Mouse (Mus musculus) lung, postnatal 0 days (tissue): Measurements from ENCODE around the gene Klk1b3. TPM values are rescaled to one million over a fixed set of nuclear protein-coding genes. Genes with fewer than 3 reads are reported as not detected.
"Not testable (repeated sequence)": the region's sequence is repeated elsewhere in the genome, so short reads cannot be mapped to it uniquely, and the experiment has no call there.

Experiments
- ATAC-seq: fragments of 200-750 bp; cut with Nextera tagmentation; 2 replicates; pipeline ENCODE4 v1.8.0; 2017; ENCODE audit warnings: moderate library complexity
- DNase-seq: peaks from one replicate; pipeline ENCODE4 v3.0.0-alpha.2; 2016; ENCODE audit warnings: low spot score
- H3K27ac ChIP-seq: fragments of 300-500 bp; sonication (generic); 2 replicates; pipeline ENCODE4 v1.5.1; 2014; ENCODE audit warnings: antibody characterized with exemption, mild to moderate bottlenecking, low read length, mixed read lengths
- H3K27me3 ChIP-seq: fragments of 300-500 bp; sonication (generic); replicated peaks from 2 replicates; pipeline ENCODE4 v1.6.1; 2014; ENCODE audit warnings: low read length, mixed read lengths; ENCODE audit not compliant: insufficient read depth
- H3K36me3 ChIP-seq: fragments of 300-500 bp; sonication (generic); 2 replicates; pipeline ENCODE4 v1.6.1; 2014; ENCODE audit warnings: low read length, mixed read lengths; ENCODE audit not compliant: insufficient read depth
- H3K4me1 ChIP-seq: fragments of 300-500 bp; sonication (generic); 2 replicates; pipeline ENCODE4 v1.6.1; 2014; ENCODE audit warnings: antibody characterized with exemption, low read depth, low read length, mixed read lengths; ENCODE audit not compliant: insufficient read depth
- H3K4me2 ChIP-seq: fragments of 300-500 bp; sonication (generic); replicated peaks from 2 replicates; pipeline ENCODE4 v1.6.1; 2014; ENCODE audit warnings: low read depth, mild to moderate bottlenecking, low read length, moderate library complexity, mixed read lengths
- H3K4me3 ChIP-seq: fragments of 300-500 bp; sonication (generic); 2 replicates; pipeline ENCODE4 v1.5.1; 2014; ENCODE audit warnings: low read depth, low read length
- H3K9ac ChIP-seq: fragments of 300-500 bp; sonication (generic); replicated peaks from 2 replicates; pipeline ENCODE4 v1.6.1; 2014; ENCODE audit warnings: low read depth, mild to moderate bottlenecking
- H3K9me3 ChIP-seq: fragments of 300-500 bp; sonication (generic); 2 replicates; pipeline ENCODE4 v1.6.1; 2016; ENCODE audit warnings: low read length, mixed read lengths
- CTCF ChIP-seq: IDR thresholded peaks from 2 replicates; pipeline ENCODE4 v1.5.1; 2016; ENCODE audit warnings: antibody characterized with exemption, mild to moderate bottlenecking
- EP300 ChIP-seq: IDR thresholded peaks from 2 replicates; pipeline ENCODE4 v1.6.1; 2016; ENCODE audit warnings: antibody characterized with exemption, mild to moderate bottlenecking, control low read depth
- WGBS: fragments of 180-500 bp; shearing (Covaris S2); extraction: QIAGEN DNeasy Blood & Tissue Kit; methylation state at CpG from one replicate; pipeline ENCODE4 v1.1.7; 2014; 5-methylcytosine and 5-hydroxymethylcytosine counted together
- polyA plus RNA-seq: library from polyadenylated mRNA; unstranded; fragments of >200 nt; fragmentation: Nextera tagmentation; extraction: Ambion mirVana; gene quantifications from 2 replicates; pipeline ENCODE4 v1.2.1, GENCODE M21; 2015

The Klk1b3 gene
- polyA plus RNA-seq, 1 experiment from 2014 or later, result not detected

DNA sequence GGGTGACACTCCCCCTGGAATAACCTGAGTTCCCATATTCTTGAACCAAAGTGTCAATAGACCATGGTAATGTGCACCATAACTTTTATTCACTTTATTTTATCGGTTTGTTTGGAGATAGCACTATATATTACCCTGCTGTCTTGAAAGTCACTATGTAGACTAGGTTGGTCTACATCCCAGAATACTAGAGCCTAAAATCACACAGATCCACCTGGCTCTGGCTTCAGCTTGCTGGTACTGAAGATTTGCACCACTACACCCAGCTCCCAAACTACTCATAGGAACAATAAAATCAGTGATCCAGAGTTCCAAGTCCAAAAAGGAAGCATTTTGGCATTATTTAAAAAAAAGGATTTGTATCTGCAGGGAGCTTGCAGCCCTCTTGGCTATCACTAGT lies 17.7 kb downstream of the Klk1b3 start, which contains the start of gene Klk1b5:
Gene Klk1b5 (plus strand): TSS at position 301 of the 400 bp plus-strand sequence.
- Histone ChIP-seq H3K27ac (no peak within 1 kb of the TSS), H3K4me3 (no peak within 1 kb of the TSS), H3K4me1 (no peaks in the 10 kb centered on the region), H3K27me3 (no peaks in the 10 kb centered on the region), H3K4me2 (no peak within 1 kb of the TSS), H3K36me3 (no peaks in the 10 kb centered on the region), H3K9ac (no peak within 1 kb of the TSS), H3K9me3 (no peaks in the 10 kb centered on the region)
- TF ChIP-seq CTCF, result no peak
- no peak for TF ChIP-seq EP300
- ATAC-seq, result no peak
- DNase-seq, result no peak
- WGBS, result 76% methylated on average over 1 of the region's 1 CpGs

- not testable (repeated sequence) for ATAC-seq, H3K4me2 ChIP-seq, H3K36me3 ChIP-seq, H3K4me1 ChIP-seq, DNase-seq, H3K27me3 ChIP-seq, H3K27ac ChIP-seq, H3K4me3 ChIP-seq, H3K9ac ChIP-seq, H3K9me3 ChIP-seq
- WGBS, result 56% methylated on average over 8 of the region's 10 CpGs
Measured at GRCm38 (mm10) chr7:44221601-44222000, 23.6 kb downstream of the Klk1b3 start.

DNA sequence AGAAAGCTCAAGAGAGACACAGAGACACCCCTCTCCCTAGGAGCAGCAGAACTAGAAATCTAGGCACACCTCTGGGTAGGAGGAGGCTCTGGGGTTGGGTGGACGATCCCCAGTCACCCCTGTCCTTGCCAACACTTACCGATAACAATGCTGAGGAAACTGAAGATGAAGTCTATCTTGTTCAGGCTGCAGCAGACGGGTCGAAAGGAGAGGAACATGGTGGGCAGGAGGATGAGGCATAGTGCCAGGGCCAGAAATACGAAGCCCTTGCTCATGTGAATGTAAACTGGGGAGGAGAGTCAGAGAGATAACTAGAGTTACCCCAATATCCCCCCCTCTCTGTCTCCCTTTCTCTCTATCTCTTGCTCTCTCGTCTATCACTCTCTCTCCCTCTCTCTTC lies 24.3 kb downstream of the Klk1b3 start:
- H3K36me3 ChIP-seq, H3K9ac ChIP-seq, H3K27ac ChIP-seq, ATAC-seq, H3K4me1 ChIP-seq, DNase-seq, H3K4me3 ChIP-seq, H3K27me3 ChIP-seq, H3K4me2 ChIP-seq, H3K9me3 ChIP-seq: not testable (repeated sequence)
- WGBS, result 53% methylated on average over 6 of the region's 6 CpGs

- no peaks in the 10 kb centered on the region for H3K4me1 ChIP-seq
- no peak within 1 kb of the TSS for H3K9ac ChIP-seq
- no peaks in the 10 kb centered on the region for H3K27me3 ChIP-seq
- 40% methylated on average over 1 of the region's 1 CpGs for WGBS
- H3K27ac ChIP-seq, result no peak within 1 kb of the TSS
- H3K9me3 ChIP-seq, result no peaks in the 10 kb centered on the region
- TF ChIP-seq EP300 (no peak), CTCF (no peak)
- ATAC-seq, result no peak
- H3K4me3 ChIP-seq, result no peak within 1 kb of the TSS
- H3K36me3 ChIP-seq, result no peaks in the 10 kb centered on the region
- DNase-seq, result no peak
- H3K4me2 ChIP-seq, result no peak within 1 kb of the TSS
Measured at GRCm38 (mm10) chr7:44225076-44225475, 27.1 kb downstream of the Klk1b3 start, which contains the start of gene Klk1. TSS of gene Klk1 (plus strand) at chr7:44225360.

DNA sequence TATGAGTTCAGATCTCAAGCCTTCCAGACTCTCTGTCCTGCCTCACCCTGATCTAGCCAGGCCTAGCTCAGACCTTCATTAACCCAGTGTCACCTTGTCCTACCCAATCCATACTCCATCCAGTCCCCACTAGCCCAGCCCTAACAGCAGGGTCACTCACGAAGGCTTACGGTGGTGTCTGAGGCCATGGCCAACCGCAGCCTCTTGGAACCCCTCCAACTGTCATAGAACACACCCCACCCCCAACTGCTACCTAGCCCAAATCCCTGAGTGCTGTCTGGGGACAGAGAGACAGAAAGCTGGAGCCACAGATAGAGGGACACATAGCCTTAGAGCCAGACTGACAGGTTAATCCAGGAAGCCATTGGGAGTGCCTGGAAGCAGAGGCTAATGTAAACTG lies 37.9 kb downstream of the Klk1b3 start, which contains the start of gene Gm36864:
Gene Gm36864 (plus strand): TSS at position 269 of the 400 bp plus-strand sequence.
- TF ChIP-seq CTCF (no peak), EP300 (no peak)
- Histone ChIP-seq H3K27me3 (no peaks in the 10 kb centered on the region), H3K4me3 (no peak within 1 kb of the TSS), H3K9me3 (no peaks in the 10 kb centered on the region), H3K27ac (no peak within 1 kb of the TSS), H3K4me1 (no peaks in the 10 kb centered on the region), H3K4me2 (no peak within 1 kb of the TSS), H3K36me3 (no peaks in the 10 kb centered on the region), H3K9ac (no peak within 1 kb of the TSS)
- no peak for ATAC-seq
- WGBS, result 75% methylated on average over 3 of the region's 3 CpGs
- no peak for DNase-seq

DNA sequence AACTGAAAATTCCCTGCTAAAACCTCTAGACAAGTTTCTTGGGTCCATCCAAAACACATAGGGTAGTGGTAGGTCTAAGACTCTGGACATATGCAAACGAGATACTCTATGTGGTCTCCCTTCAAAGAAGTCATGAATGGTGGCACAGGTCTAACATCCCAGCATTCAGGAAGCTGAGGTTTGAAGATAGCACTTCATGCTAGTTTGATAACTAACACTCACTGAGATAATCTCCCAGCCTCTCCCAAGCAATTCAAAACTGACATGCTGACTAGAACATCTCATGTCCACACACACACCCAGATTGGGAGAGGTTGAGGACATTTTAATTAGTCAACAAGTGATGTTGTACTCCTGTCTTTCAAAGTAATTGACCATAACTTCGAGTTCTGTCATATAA lies 41.9 kb downstream of the Klk1b3 start:
- no peak overlapping the region for H3K4me2 ChIP-seq
- no peaks in the 10 kb centered on the region for H3K4me1 ChIP-seq
- no peak overlapping the region for H3K27ac ChIP-seq
- WGBS, result 46% methylated on average over 2 of the region's 2 CpGs
- no peaks in the 10 kb centered on the region for H3K36me3 ChIP-seq
- no peak overlapping the region for H3K4me3 ChIP-seq
- TF ChIP-seq CTCF (no peak), EP300 (no peak)
- ATAC-seq (no peak), DNase-seq (no peak)
- H3K9me3 ChIP-seq, result no peaks in the 10 kb centered on the region
- no peaks in the 10 kb centered on the region for H3K27me3 ChIP-seq
- no peak overlapping the region for H3K9ac ChIP-seq

DNA sequence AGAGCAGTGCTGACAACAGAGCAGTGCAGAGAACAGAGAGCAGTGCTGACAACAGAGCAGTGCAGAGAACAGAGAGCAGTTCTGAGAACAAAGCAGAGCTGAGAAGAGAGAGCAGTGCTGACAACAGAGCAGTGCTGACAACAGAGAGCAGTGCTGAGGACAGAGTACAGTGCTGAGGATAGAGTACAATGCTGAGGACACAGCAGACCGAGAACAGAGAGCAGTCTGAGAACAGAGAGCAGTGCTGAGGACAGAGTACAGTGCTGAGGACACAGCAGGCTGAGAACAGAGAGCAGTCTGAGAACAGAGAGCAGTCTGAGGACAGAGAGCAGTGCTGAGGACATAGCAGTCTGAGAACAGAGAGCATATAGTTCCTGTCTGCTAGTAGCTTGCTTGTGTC lies 42.7 kb downstream of the Klk1b3 start:
- peaks cover 4% of the 10 kb centered on the region; the same call in 1 of the 2 replicates for H3K4me1 ChIP-seq

More for the DNA sequence above, 42.7 kb downstream of the Klk1b3 start:
- ATAC-seq (no peak), DNase-seq (no peak)
- Histone ChIP-seq H3K36me3 (no peaks in the 10 kb centered on the region), H3K27ac (no peak overlapping the region), H3K4me3 (no peak overlapping the region), H3K27me3 (no peaks in the 10 kb centered on the region), H3K9ac (no peak overlapping the region), H3K4me2 (no peak overlapping the region), H3K9me3 (no peaks in the 10 kb centered on the region)
- 41% methylated on average over 1 of the region's 1 CpGs for WGBS
- TF ChIP-seq EP300 (no peak), CTCF (no peak)
